Mouse (Mus musculus): ENCODE data around the gene Pnma3. TPM values are rescaled to one million over a fixed set of nuclear protein-coding genes. Genes with fewer than 3 reads are reported as not detected.

The Pnma3 gene
- polyA plus RNA-seq (2014; fragmentation: Illumina TruSeq; extraction: RNeasy Lipid Tissue Mini Kit (QIAGEN cat#74804); ENCODE audit: low read depth, low replicate concordance), result not detected

GRCm38 (mm10) chrX:73064415-73064793, at the start of gene Pnma3:
Gene Pnma3 (plus strand): TSS chrX:73064787.

GRCm38 (mm10) chrX:73037003-73037402, 27.6 kb upstream of the Pnma3 start, which contains the start of gene Pnma5:
Gene Pnma5 (minus strand): TSS chrX:73037103.

GRCm38 (mm10) chrX:73082267-73083055, 17.9 kb downstream of the Pnma3 start, which contains the start of gene Xlr4a:
Gene Xlr4a (minus strand): TSS chrX:73082478.

GRCm38 (mm10) chrX:73096941-73097508, 32.4 kb downstream of the Pnma3 start, which contains the start of gene Xlr3a:
Gene Xlr3a (minus strand): TSS chrX:73097095.

GRCm38 (mm10) chrX:73116747-73117146, 52.2 kb downstream of the Pnma3 start, which contains the start of gene Gm14685:
Gene Gm14685 (plus strand): TSS chrX:73117047.

Other genes with a start within 250 kb of the Pnma3 start
- gene Gabrq, start 239.6 kb upstream of the Pnma3 start, polyA plus RNA-seq (2014; fragmentation: Illumina TruSeq; extraction: RNeasy Lipid Tissue Mini Kit (QIAGEN cat#74804); ENCODE audit: low read depth, low replicate concordance), result 0.60 TPM
- gene Cetn2, start 146.4 kb upstream of the Pnma3 start, polyA plus RNA-seq (2014; fragmentation: Illumina TruSeq; extraction: RNeasy Lipid Tissue Mini Kit (QIAGEN cat#74804); ENCODE audit: low read depth, low replicate concordance), result 52.2 TPM
- gene Nsdhl, start 146.2 kb upstream of the Pnma3 start, polyA plus RNA-seq (2014; fragmentation: Illumina TruSeq; extraction: RNeasy Lipid Tissue Mini Kit (QIAGEN cat#74804); ENCODE audit: low read depth, low replicate concordance), result 109 TPM
- gene Zfp185, start 77.4 kb upstream of the Pnma3 start, polyA plus RNA-seq (2014; fragmentation: Illumina TruSeq; extraction: RNeasy Lipid Tissue Mini Kit (QIAGEN cat#74804); ENCODE audit: low read depth, low replicate concordance), result 248 TPM
- not detected for gene Pnma5, start 27.7 kb upstream of the Pnma3 start, polyA plus RNA-seq (2014; fragmentation: Illumina TruSeq; extraction: RNeasy Lipid Tissue Mini Kit (QIAGEN cat#74804); ENCODE audit: low read depth, low replicate concordance)
- gene Xlr4a, start 17.7 kb downstream of the Pnma3 start, polyA plus RNA-seq (2014; fragmentation: Illumina TruSeq; extraction: RNeasy Lipid Tissue Mini Kit (QIAGEN cat#74804); ENCODE audit: low read depth, low replicate concordance), result 24.2 TPM
- gene Xlr3a, start 32.3 kb downstream of the Pnma3 start, polyA plus RNA-seq (2014; fragmentation: Illumina TruSeq; extraction: RNeasy Lipid Tissue Mini Kit (QIAGEN cat#74804); ENCODE audit: low read depth, low replicate concordance), result 4.9 TPM
- not detected for gene Gm14685, start 52.3 kb downstream of the Pnma3 start, polyA plus RNA-seq (2014; fragmentation: Illumina TruSeq; extraction: RNeasy Lipid Tissue Mini Kit (QIAGEN cat#74804); ENCODE audit: low read depth, low replicate concordance)
- gene Xlr5b, start 84.0 kb downstream of the Pnma3 start, polyA plus RNA-seq (2014; fragmentation: Illumina TruSeq; extraction: RNeasy Lipid Tissue Mini Kit (QIAGEN cat#74804); ENCODE audit: low read depth, low replicate concordance), result 0.25 TPM
- gene DXBay18, start 84.7 kb downstream of the Pnma3 start, polyA plus RNA-seq (2014; fragmentation: Illumina TruSeq; extraction: RNeasy Lipid Tissue Mini Kit (QIAGEN cat#74804); ENCODE audit: low read depth, low replicate concordance), result 2.2 TPM
- gene Spin2d, start 112.2 kb downstream of the Pnma3 start, polyA plus RNA-seq (2014; fragmentation: Illumina TruSeq; extraction: RNeasy Lipid Tissue Mini Kit (QIAGEN cat#74804); ENCODE audit: low read depth, low replicate concordance), result not detected
- gene Xlr3b, start 127.4 kb downstream of the Pnma3 start, polyA plus RNA-seq (2014; fragmentation: Illumina TruSeq; extraction: RNeasy Lipid Tissue Mini Kit (QIAGEN cat#74804); ENCODE audit: low read depth, low replicate concordance), result 4.5 TPM
- gene Xlr4b, start 149.5 kb downstream of the Pnma3 start, polyA plus RNA-seq (2014; fragmentation: Illumina TruSeq; extraction: RNeasy Lipid Tissue Mini Kit (QIAGEN cat#74804); ENCODE audit: low read depth, low replicate concordance), result 3.8 TPM
- gene F8a, start 163.5 kb downstream of the Pnma3 start, polyA plus RNA-seq (2014; fragmentation: Illumina TruSeq; extraction: RNeasy Lipid Tissue Mini Kit (QIAGEN cat#74804); ENCODE audit: low read depth, low replicate concordance), result 7.4 TPM
- gene Xlr4c, start 178.3 kb downstream of the Pnma3 start, polyA plus RNA-seq (2014; fragmentation: Illumina TruSeq; extraction: RNeasy Lipid Tissue Mini Kit (QIAGEN cat#74804); ENCODE audit: low read depth, low replicate concordance), result 3.9 TPM
- gene Xlr3c, start 200.6 kb downstream of the Pnma3 start, polyA plus RNA-seq (2014; fragmentation: Illumina TruSeq; extraction: RNeasy Lipid Tissue Mini Kit (QIAGEN cat#74804); ENCODE audit: low read depth, low replicate concordance), result 0.68 TPM
- not detected for gene Xlr5a, start 228.2 kb downstream of the Pnma3 start, polyA plus RNA-seq (2014; fragmentation: Illumina TruSeq; extraction: RNeasy Lipid Tissue Mini Kit (QIAGEN cat#74804); ENCODE audit: low read depth, low replicate concordance)
- not detected for gene Xlr5c, start 228.2 kb downstream of the Pnma3 start, polyA plus RNA-seq (2014; fragmentation: Illumina TruSeq; extraction: RNeasy Lipid Tissue Mini Kit (QIAGEN cat#74804); ENCODE audit: low read depth, low replicate concordance)